Mouse (Mus musculus) bone marrow macrophage, adult 2 months (primary cell): ENCODE results near the gene Hist1h3a. TPM values are rescaled to one million over a fixed set of nuclear protein-coding genes. Genes with fewer than 3 reads are reported as not detected.
A peak's percentile ranks its signal among the peaks of the same experiment; 100 is the strongest.

Source experiments
- H3K27ac ChIP-seq: 2 replicates; pipeline ENCODE4 v1.5.1; 2012; ENCODE audit warnings: low read depth, low read length; ENCODE audit not compliant: insufficient read depth
- H3K4me1 ChIP-seq: 2 replicates; pipeline ENCODE4 v1.6.1; 2012; ENCODE audit warnings: low read length; ENCODE audit not compliant: control insufficient read depth, insufficient read depth
- H3K4me3 ChIP-seq: 2 replicates; pipeline ENCODE4 v1.5.1; 2012; ENCODE audit warnings: mild to moderate bottlenecking, low read length, moderate library complexity; ENCODE audit not compliant: insufficient read depth
- CTCF ChIP-seq: IDR thresholded peaks from 2 replicates; pipeline ENCODE4 v1.5.1; 2012; ENCODE audit warnings: low read depth, mild to moderate bottlenecking, low read length, moderate library complexity
- POLR2A ChIP-seq: IDR thresholded peaks from 2 replicates; pipeline ENCODE4 v1.6.1; 2012; ENCODE audit warnings: mild to moderate bottlenecking, low read depth, low read length, borderline replicate concordance
- polyA plus RNA-seq: library from polyadenylated mRNA; stranded (reverse); fragments of >200 nt; gene quantifications from 2 replicates; pipeline ENCODE4 v1.2.4, GENCODE M21; 2012; ENCODE audit not compliant: missing spikeins, insufficient read depth, insufficient read length

Gene Hist1h3a
- not detected in 2 replicates for polyA plus RNA-seq

GRCm38 (mm10) chr13:23761871-23762821 lies at the start of gene Hist1h3a:
Gene Hist1h3a (minus strand): TSS chr13:23762386.
- H3K4me3 ChIP-seq, result peak within 1 kb of the TSS; percentile 59
- H3K4me1 ChIP-seq, result peaks cover 22% of the 10 kb centered on the region
- H3K27ac ChIP-seq, result peak within 1 kb of the TSS; percentile 72

- TF ChIP-seq POLR2A (no peak), CTCF (no peak)
- no peak within 1 kb of the TSS for H3K27ac ChIP-seq
- no peaks in the 10 kb centered on the region for H3K4me1 ChIP-seq
- H3K4me3 ChIP-seq, result no peak within 1 kb of the TSS
Measured at GRCm38 (mm10) chr13:23806422-23807052, 44.4 kb upstream of the Hist1h3a start, which contains the start of gene Slc17a2. Gene Slc17a2 (plus strand): TSS chr13:23806993.

- H3K4me1 ChIP-seq, result peaks cover 7% of the 10 kb centered on the region
- TF ChIP-seq POLR2A (no peak), CTCF (no peak)
- H3K27ac ChIP-seq, result no peak overlapping the region
- no peak overlapping the region for H3K4me3 ChIP-seq
Measured at GRCm38 (mm10) chr13:23804532-23804931, 42.3 kb upstream of the Hist1h3a start.

GRCm38 (mm10) chr13:23799405-23799804 lies 37.2 kb upstream of the Hist1h3a start:
- H3K27ac ChIP-seq, result 0 out of 2 replicates have a peak overlapping the region, but pooled peaks have one; percentile 14
- TF ChIP-seq POLR2A, result no peak
- no peak for TF ChIP-seq CTCF
- no peak overlapping the region for H3K4me3 ChIP-seq
- H3K4me1 ChIP-seq, result peaks cover 13% of the 10 kb centered on the region

- Histone ChIP-seq H3K27ac (no peak overlapping the region), H3K4me1 (no peaks in the 10 kb centered on the region), H3K4me3 (no peak overlapping the region)
- TF ChIP-seq POLR2A (no peak), CTCF (no peak)
Measured at GRCm38 (mm10) chr13:23792520-23792919, 30.3 kb upstream of the Hist1h3a start.

GRCm38 (mm10) chr13:23779025-23779424 lies 16.8 kb upstream of the Hist1h3a start:
- H3K27ac ChIP-seq, result no peak overlapping the region
- H3K4me1 ChIP-seq, result peaks cover 2% of the 10 kb centered on the region; the same call in 1 of the 2 replicates
- H3K4me3 ChIP-seq, result no peak overlapping the region
- TF ChIP-seq POLR2A (no peak), CTCF (no peak)

GRCm38 (mm10) chr13:23778339-23778738 lies 16.2 kb upstream of the Hist1h3a start:
- H3K4me1 ChIP-seq, result peaks cover 2% of the 10 kb centered on the region; the same call in 1 of the 2 replicates
- TF ChIP-seq CTCF, result no peak
- no peak for TF ChIP-seq POLR2A
- H3K27ac ChIP-seq, result no peak overlapping the region
- H3K4me3 ChIP-seq, result no peak overlapping the region

GRCm38 (mm10) chr13:23772561-23773313 lies 10.6 kb upstream of the Hist1h3a start:
- TF ChIP-seq POLR2A (no peak), CTCF (no peak)
- H3K4me3 ChIP-seq, result no peak overlapping the region
- no peak overlapping the region for H3K27ac ChIP-seq
- peaks cover 9% of the 10 kb centered on the region for H3K4me1 ChIP-seq

- H3K4me3 ChIP-seq, result peak within 1 kb of the TSS; percentile 7; the same call in 1 of the 2 replicates
- peaks cover 12% of the 10 kb centered on the region for H3K4me1 ChIP-seq
- H3K27ac ChIP-seq, result peak within 1 kb of the TSS; percentile 83
Measured at GRCm38 (mm10) chr13:23769613-23770012, 7.4 kb upstream of the Hist1h3a start, which contains the start of gene Trim38. Gene Trim38 (plus strand): TSS chr13:23769913.
